Mouse (Mus musculus) MEL (cell line): ENCODE data around the gene Lsm12. TPM values are rescaled to one million over a fixed set of nuclear protein-coding genes. Genes with fewer than 3 reads are reported as not detected.

Experiments used
- DNase-seq: peaks from one replicate; pipeline ENCODE4 v3.0.0; 2011; ENCODE audit warnings: low read depth, low spot score
- H3K27ac ChIP-seq: 2 replicates; pipeline ENCODE4 v1.5.1; 2012; ENCODE audit warnings: low read depth, mild to moderate bottlenecking, control low read depth, low read length, moderate library complexity; ENCODE audit not compliant: control insufficient read depth
- H3K27me3 ChIP-seq, 2 experiments: fragments of 150-350 bp in 1 of 2; sonication (generic) in 1 of 2; 2 replicates each; pipeline ENCODE4 v1.6.1; 2012; ENCODE audit warnings: low read length in 2 of 2, mild to moderate bottlenecking in 2 of 2, improper control_type of control experiment in 1 of 2, moderate library complexity in 1 of 2; ENCODE audit not compliant: insufficient read depth in 2 of 2, control insufficient read depth in 1 of 2
- H3K36me3 ChIP-seq, 2 experiments: 2 replicates each; pipeline ENCODE4 v1.6.1; 2012 to 2014; ENCODE audit warnings: low read length in 2 of 2, improper control_type of control experiment in 1 of 2, inconsistent platforms in 1 of 2, mild to moderate bottlenecking in 1 of 2; ENCODE audit not compliant: insufficient read depth in 2 of 2, control insufficient read depth in 1 of 2
- H3K4me1 ChIP-seq, 2 experiments: fragments of 150-350 bp in 1 of 2; sonication (generic) in 1 of 2; 2 replicates each; pipeline ENCODE4 v1.6.1; 2012; ENCODE audit warnings: low read length in 2 of 2, improper control_type of control experiment in 1 of 2, mild to moderate bottlenecking in 1 of 2; ENCODE audit not compliant: insufficient read depth in 2 of 2, control insufficient read depth in 1 of 2
- H3K4me3 ChIP-seq, 2 experiments: fragments of 150-350 bp in 1 of 2; sonication (generic) in 1 of 2; 2 replicates each; pipeline ENCODE4 v1.5.1; 2012; ENCODE audit warnings: low read depth in 2 of 2, low read length in 2 of 2, mild to moderate bottlenecking in 2 of 2, moderate library complexity in 2 of 2, control low read depth in 1 of 2, improper control_type of control experiment in 1 of 2; ENCODE audit not compliant: control insufficient read depth in 1 of 2, insufficient read depth in 1 of 2
- H3K79me2 ChIP-seq: 2 replicates; pipeline ENCODE4 v1.6.1; 2012; ENCODE audit warnings: mild to moderate bottlenecking, low read length, moderate library complexity; ENCODE audit not compliant: control insufficient read depth, poor library complexity, insufficient read depth
- H3K9ac ChIP-seq: 2 replicates; pipeline ENCODE4 v1.6.1; 2012; ENCODE audit warnings: low read depth, mild to moderate bottlenecking, control low read depth, low read length, moderate library complexity; ENCODE audit not compliant: control insufficient read depth, poor library complexity, severe bottlenecking
- H3K9me3 ChIP-seq: fragments of 150-350 bp; sonication (generic); replicated peaks from 2 replicates; pipeline ENCODE4 v1.6.1; 2012; ENCODE audit warnings: mild to moderate bottlenecking, low read length, improper control_type of control experiment, moderate library complexity; ENCODE audit not compliant: insufficient read depth
- BHLHE40 ChIP-seq: IDR thresholded peaks from 2 replicates; pipeline ENCODE4 v1.6.1; 2012; ENCODE audit warnings: low read depth, mild to moderate bottlenecking, inconsistent platforms, low read length, improper control_type of control experiment, borderline replicate concordance
- CHD1 ChIP-seq: IDR thresholded peaks from 2 replicates; pipeline ENCODE4 v1.6.1; 2012; ENCODE audit warnings: low read depth, mild to moderate bottlenecking, inconsistent platforms, low read length, improper control_type of control experiment
- CHD2 ChIP-seq: IDR thresholded peaks from 2 replicates; pipeline ENCODE4 v1.6.1; 2011; ENCODE audit warnings: low read length, improper control_type of control experiment
- CTCF ChIP-seq, 3 experiments: IDR thresholded peaks in 2 of 3; conservative IDR thresholded peaks in 1 of 3; 2 replicates each; pipeline ENCODE4 v1.5.1; 2011 to 2012; ENCODE audit warnings: low read length in 3 of 3, low read depth in 2 of 3, mild to moderate bottlenecking in 2 of 3, improper control_type of control experiment in 1 of 3, inconsistent platforms in 1 of 3, mixed read lengths in 1 of 3, moderate library complexity in 1 of 3; ENCODE audit not compliant: control insufficient read depth in 1 of 3, insufficient read depth in 1 of 3, poor library complexity in 1 of 3, severe bottlenecking in 1 of 3
- E2F4 ChIP-seq: IDR thresholded peaks from 2 replicates; pipeline ENCODE4 v1.6.1; 2011; ENCODE audit warnings: low read depth, low read length, improper control_type of control experiment, borderline replicate concordance
- ELF1 ChIP-seq: IDR thresholded peaks from 2 replicates; pipeline ENCODE4 v1.6.1; 2014; ENCODE audit warnings: low read depth, mild to moderate bottlenecking, inconsistent platforms, low read length, improper control_type of control experiment, moderate library complexity
- EP300 ChIP-seq, 2 experiments: IDR thresholded peaks; 2 replicates each; pipeline ENCODE4 v1.6.1; 2011; ENCODE audit warnings: improper control_type of control experiment in 2 of 2, low read length in 2 of 2, low read depth in 1 of 2, mild to moderate bottlenecking in 1 of 2
- ETS1 ChIP-seq: IDR thresholded peaks from 2 replicates; pipeline ENCODE4 v1.6.1; 2012; ENCODE audit warnings: low read depth, mild to moderate bottlenecking, inconsistent platforms, low read length, improper control_type of control experiment, moderate library complexity
- GABPA ChIP-seq: IDR thresholded peaks from 2 replicates; pipeline ENCODE4 v1.6.1; 2012; ENCODE audit warnings: low read depth, mild to moderate bottlenecking, inconsistent platforms, low read length, improper control_type of control experiment, moderate library complexity
- GATA1 ChIP-seq: IDR thresholded peaks from 2 replicates; pipeline ENCODE4 v1.6.1; 2011; ENCODE audit warnings: low read depth, low read length, improper control_type of control experiment
- HCFC1 ChIP-seq: IDR thresholded peaks from 2 replicates; pipeline ENCODE4 v1.6.1; 2012; ENCODE audit warnings: low read depth, mild to moderate bottlenecking, inconsistent platforms, low read length, improper control_type of control experiment, moderate library complexity
- JUND ChIP-seq: IDR thresholded peaks from 2 replicates; pipeline ENCODE4 v1.6.1; 2011; ENCODE audit warnings: low read depth, mild to moderate bottlenecking, improper control_type of control experiment, low read length
- MAZ ChIP-seq: IDR thresholded peaks from 2 replicates; pipeline ENCODE4 v1.6.1; 2012; ENCODE audit warnings: low read depth, mild to moderate bottlenecking, inconsistent platforms, low read length, improper control_type of control experiment
- MEF2A ChIP-seq: IDR thresholded peaks from 2 replicates; pipeline ENCODE4 v1.6.1; 2014; ENCODE audit warnings: low read depth, mild to moderate bottlenecking, inconsistent platforms, low read length, improper control_type of control experiment; ENCODE audit not compliant: poor library complexity, insufficient replicate concordance, severe bottlenecking; ENCODE audit errors: extremely low read depth
- MXI1 ChIP-seq: IDR thresholded peaks from 2 replicates; pipeline ENCODE4 v1.6.1; 2011; ENCODE audit warnings: mild to moderate bottlenecking, low read depth, low read length, improper control_type of control experiment
- MYC ChIP-seq: IDR thresholded peaks from 2 replicates; pipeline ENCODE4 v1.6.1; 2011; ENCODE audit warnings: low read depth, mild to moderate bottlenecking, low read length, improper control_type of control experiment, moderate library complexity
- NELFE ChIP-seq: IDR thresholded peaks from 2 replicates; pipeline ENCODE4 v1.6.1; 2011; ENCODE audit warnings: low read depth, low read length, improper control_type of control experiment
- NRF1 ChIP-seq: IDR thresholded peaks from 2 replicates; pipeline ENCODE4 v1.6.1; 2014; ENCODE audit warnings: low read depth, mild to moderate bottlenecking, inconsistent platforms, low read length, improper control_type of control experiment, moderate library complexity; ENCODE audit not compliant: poor library complexity, insufficient read depth, severe bottlenecking
- POLR2A ChIP-seq, 2 experiments: IDR thresholded peaks; 2 replicates each; pipeline ENCODE4 v1.6.1; 2011 to 2012; ENCODE audit warnings: low read length in 2 of 2, mild to moderate bottlenecking in 2 of 2, control low read depth in 1 of 2, improper control_type of control experiment in 1 of 2, low read depth in 1 of 2, moderate library complexity in 1 of 2; ENCODE audit not compliant: control insufficient read depth in 1 of 2, insufficient read depth in 1 of 2, poor library complexity in 1 of 2
- POLR2AphosphoS2 ChIP-seq: IDR thresholded peaks from 2 replicates; pipeline ENCODE4 v1.6.1; 2011; ENCODE audit warnings: low read length, improper control_type of control experiment
- POLR2AphosphoS5 ChIP-seq: IDR thresholded peaks from 2 replicates; pipeline ENCODE4 v1.6.1; 2012; ENCODE audit warnings: low read depth, borderline replicate concordance, mild to moderate bottlenecking, inconsistent platforms, low read length, moderate library complexity, mixed read lengths
- RAD21 ChIP-seq: IDR thresholded peaks from 2 replicates; pipeline ENCODE4 v1.6.1; 2011; ENCODE audit warnings: mild to moderate bottlenecking, low read depth, low read length, improper control_type of control experiment
- SIN3A ChIP-seq: IDR thresholded peaks from 2 replicates; pipeline ENCODE4 v1.6.1; 2012; ENCODE audit warnings: low read length, improper control_type of control experiment, inconsistent platforms
- SMC3 ChIP-seq: IDR thresholded peaks from 2 replicates; pipeline ENCODE4 v1.6.1; 2011; ENCODE audit warnings: low read depth, low read length, improper control_type of control experiment
- TAL1 ChIP-seq: IDR thresholded peaks from 2 replicates; pipeline ENCODE4 v1.6.1; 2012; ENCODE audit warnings: mild to moderate bottlenecking, inconsistent platforms, low read length, moderate library complexity, mixed read lengths
- USF1 ChIP-seq: IDR thresholded peaks from 2 replicates; pipeline ENCODE4 v1.6.1; 2014; ENCODE audit warnings: low read depth, mild to moderate bottlenecking, inconsistent platforms, low read length, improper control_type of control experiment, moderate library complexity
- USF2 ChIP-seq, 2 experiments: IDR thresholded peaks; 2 replicates each; pipeline ENCODE4 v1.6.1; 2011 to 2012; ENCODE audit warnings: improper control_type of control experiment in 2 of 2, low read length in 2 of 2, borderline replicate concordance in 1 of 2, inconsistent platforms in 1 of 2, low read depth in 1 of 2, mild to moderate bottlenecking in 1 of 2; ENCODE audit not compliant: insufficient read depth in 1 of 2
- ZC3H11A ChIP-seq: IDR thresholded peaks from 2 replicates; pipeline ENCODE4 v1.6.1; 2012; ENCODE audit warnings: low read depth, mild to moderate bottlenecking, inconsistent platforms, low read length, improper control_type of control experiment
- ZKSCAN1 ChIP-seq: IDR thresholded peaks from 2 replicates; pipeline ENCODE4 v1.6.1; 2012; ENCODE audit warnings: low read depth, mild to moderate bottlenecking, inconsistent platforms, low read length, improper control_type of control experiment, moderate library complexity
- ZMIZ1 ChIP-seq: IDR thresholded peaks from 2 replicates; pipeline ENCODE4 v1.6.1; 2012; ENCODE audit warnings: low read depth, mild to moderate bottlenecking, inconsistent platforms, low read length, improper control_type of control experiment, moderate library complexity
- ZNF384 ChIP-seq: IDR thresholded peaks from 2 replicates; pipeline ENCODE4 v1.6.1; 2012; ENCODE audit warnings: low read depth, mild to moderate bottlenecking, inconsistent platforms, low read length, improper control_type of control experiment
- polyA plus RNA-seq, 2 experiments: library from polyadenylated mRNA; stranded (reverse) in 1 of 2; unstranded in 1 of 2; fragments of >175 nt in 1 of 2; fragments of >200 nt in 1 of 2; gene quantifications; 2 replicates each; pipeline versions ENCODE4 v1.2.1 to v1.2.4; 2012; ENCODE audit warnings: low replicate concordance in 2 of 2, low read depth in 1 of 2; ENCODE audit not compliant: insufficient read length in 2 of 2, insufficient read depth in 1 of 2, missing spikeins in 1 of 2
- total RNA-seq: library from RNA; depleted of rRNA; stranded (reverse); fragments of 300-350 nt; gene quantifications from 2 replicates; pipeline ENCODE4 v1.2.3, GENCODE M21; 2012

Lsm12 gene
- total and polyA plus RNA-seq, 3 experiments = 75.0 to 150 (median 128) TPM

GRCm38 (mm10) chr11:102223166-102223565, 38.1 kb upstream of the Lsm12 start:
- H3K4me1 ChIP-seq = peaks cover 27 to 54% of the 10 kb centered on the region in 2 experiments
- TF ChIP-seq ZKSCAN1 (no peak), RAD21 (peak; percentile 82), ELF1 (0 out of 2 replicates have a peak, but pooled peaks have one; percentile 6), CTCF (IDR thresholded peaks at IDR 0.05 in 2 of 3, conservative IDR thresholded peaks at IDR 0.05 in 1 of 3; ENCODE audit: control insufficient read depth in 1 of 3, insufficient read depth in 1 of 3, low read depth in 2 of 3, low read length in 3 of 3, poor library complexity in 1 of 3, severe bottlenecking in 1 of 3) (peak; percentile 74 to 85 (median 84)), SMC3 (peak; percentile 81), ZMIZ1 (no peak), GATA1 (no peak), ZC3H11A (peak; percentile 65), HCFC1 (0 out of 2 replicates have a peak, but pooled peaks have one; percentile 20), MAZ (peak; percentile 87)
- peaks cover 0 to 34% of the 10 kb centered on the region in 2 experiments; a peak in 2 of 4 replicates for H3K36me3 ChIP-seq
- no peak overlapping the region for H3K9ac ChIP-seq
- peak; percentile 83 for DNase-seq
- no peaks in the 10 kb centered on the region for H3K9me3 ChIP-seq
- H3K27me3 ChIP-seq = no peaks in the 10 kb centered on the region
- H3K4me3 ChIP-seq = no peak overlapping the region
- H3K79me2 ChIP-seq = no peaks in the 10 kb centered on the region
- H3K27ac ChIP-seq = no peak overlapping the region

GRCm38 (mm10) chr11:102221954-102222351, 36.9 kb upstream of the Lsm12 start:
- H3K4me1 ChIP-seq = peaks cover 20 to 48% of the 10 kb centered on the region in 2 experiments
- no peaks in the 10 kb centered on the region for H3K27me3 ChIP-seq
- no peaks in the 10 kb centered on the region for H3K9me3 ChIP-seq
- H3K36me3 ChIP-seq = peaks cover 0 to 31% of the 10 kb centered on the region in 2 experiments; a peak in 2 of 4 replicates
- no peaks in the 10 kb centered on the region for H3K79me2 ChIP-seq
- peak overlapping the region; percentile 33 to 50 for H3K4me3 ChIP-seq
- peak; percentile 64 for DNase-seq
- H3K9ac ChIP-seq = peak overlapping the region; percentile 52
- H3K27ac ChIP-seq = peak overlapping the region; percentile 63
- no peak for TF ChIP-seq NRF1
- no peak for TF ChIP-seq GABPA
- peak; percentile 30; the same call in 1 of the 2 replicates for TF ChIP-seq MXI1
- TF ChIP-seq TAL1 = no peak
- no peak; the same call in 1 of the 2 replicates for TF ChIP-seq MEF2A
- TF ChIP-seq BHLHE40 = no peak
- peak; percentile 63 for TF ChIP-seq GATA1
- TF ChIP-seq USF1 = peak; percentile 91
- peak in 1 of 2 experiments; percentile 57; a peak in 2 of 4 replicates for TF ChIP-seq USF2 (IDR thresholded peaks at IDR 0.05; ENCODE audit: borderline replicate concordance in 1 of 2, insufficient read depth in 1 of 2, low read depth in 1 of 2, low read length in 2 of 2)
- no peak for TF ChIP-seq POLR2A (IDR thresholded peaks at IDR 0.05; ENCODE audit: control insufficient read depth in 1 of 2, insufficient read depth in 1 of 2, low read depth in 1 of 2, low read length in 2 of 2, poor library complexity in 1 of 2)
- no peak for TF ChIP-seq SMC3
- no peak for TF ChIP-seq ELF1
- no peak for TF ChIP-seq POLR2AphosphoS5
- TF ChIP-seq CHD2 = no peak
- TF ChIP-seq SIN3A = no peak; the same call in none of the 2 replicates
- no peak for TF ChIP-seq E2F4
- TF ChIP-seq MAZ = no peak
- TF ChIP-seq CHD1 = no peak
- TF ChIP-seq ZNF384 = no peak
- TF ChIP-seq JUND = no peak
- no peak for TF ChIP-seq POLR2AphosphoS2
- TF ChIP-seq ZKSCAN1 = no peak
- peak; percentile 55 for TF ChIP-seq ETS1
- TF ChIP-seq NELFE = no peak
- TF ChIP-seq EP300 (IDR thresholded peaks at IDR 0.05; ENCODE audit: low read depth in 1 of 2, low read length in 2 of 2) = peak in 1 of 2 experiments; percentile 55; a peak in 2 of 4 replicates
- TF ChIP-seq MYC = no peak
